Mouse (Mus musculus) monocyte, adult 5-6 weeks (primary cell): ENCODE measurements around the gene Gm10645. TPM values are rescaled to one million over a fixed set of nuclear protein-coding genes. Genes with fewer than 3 reads are reported as not detected.

Experiments
- ATAC-seq: fragments of 153-309, 156-312 bp; replicated peaks from 2 replicates; pipeline ENCODE4 v1.8.0; 2017; ENCODE audit warnings: mild to moderate bottlenecking; ENCODE audit not compliant: low TSS enrichment, insufficient number of reproducible peaks, severe bottlenecking, poor library complexity, low FRiP score
- total RNA-seq: library from RNA; stranded (forward); fragments of 200-1000, 200-491, 200-594 nt; gene quantifications from 3 replicates; pipeline ENCODE4 v1.2.3, GENCODE M21; 2017

The Gm10645 gene
- total RNA-seq: 0.87 to 2.1 TPM (median 2.0 TPM) in 3 replicates

DNA sequence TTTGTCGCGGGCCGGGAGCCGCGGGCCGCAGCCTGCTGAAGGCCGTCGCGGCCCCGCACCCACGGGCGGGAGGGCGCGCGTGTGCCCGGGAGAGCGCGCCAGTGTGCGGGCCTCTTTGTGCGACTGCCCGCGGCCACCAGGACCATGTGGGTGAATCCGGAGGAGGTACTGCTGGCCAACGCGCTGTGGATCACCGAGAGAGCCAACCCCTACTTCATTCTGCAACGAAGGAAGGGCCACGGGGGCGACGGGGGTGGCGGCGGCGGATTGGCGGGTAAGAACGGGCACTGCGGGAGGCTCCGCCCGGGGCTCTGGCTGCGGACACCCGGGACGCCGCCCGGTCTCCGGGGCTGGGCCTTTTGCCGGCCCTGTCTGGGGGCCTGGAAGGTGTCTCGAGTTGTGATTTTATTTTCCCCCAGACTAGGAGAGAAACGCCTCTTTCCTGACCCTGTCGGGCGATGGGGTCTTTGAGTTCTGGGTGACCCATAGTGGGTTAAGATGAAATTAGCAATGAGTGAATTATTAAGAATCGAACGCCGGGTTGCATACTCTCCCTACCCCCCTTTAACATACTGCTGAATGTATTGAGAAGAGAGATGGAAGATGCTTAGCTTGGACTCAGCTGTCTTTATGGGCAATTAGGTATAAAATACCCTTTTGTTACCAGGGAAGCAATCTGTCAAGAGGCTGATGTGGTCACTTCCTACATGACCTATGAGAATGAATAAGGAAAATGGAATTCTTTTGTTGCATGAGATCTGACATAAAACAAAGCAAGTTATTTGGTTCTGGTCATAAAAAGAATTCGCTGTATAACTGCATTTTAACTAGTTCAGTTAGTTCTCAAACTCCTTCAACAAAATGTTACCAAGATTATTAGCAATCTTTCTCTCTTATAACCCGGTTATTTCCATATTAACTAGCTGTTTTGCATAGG, at the start of gene Gm10645:
Gm10645 (minus strand) TSS at position 240 of the 937 bp plus-strand sequence.
- peak; percentile 41; the same call in 1 of the 2 replicates for ATAC-seq

DNA sequence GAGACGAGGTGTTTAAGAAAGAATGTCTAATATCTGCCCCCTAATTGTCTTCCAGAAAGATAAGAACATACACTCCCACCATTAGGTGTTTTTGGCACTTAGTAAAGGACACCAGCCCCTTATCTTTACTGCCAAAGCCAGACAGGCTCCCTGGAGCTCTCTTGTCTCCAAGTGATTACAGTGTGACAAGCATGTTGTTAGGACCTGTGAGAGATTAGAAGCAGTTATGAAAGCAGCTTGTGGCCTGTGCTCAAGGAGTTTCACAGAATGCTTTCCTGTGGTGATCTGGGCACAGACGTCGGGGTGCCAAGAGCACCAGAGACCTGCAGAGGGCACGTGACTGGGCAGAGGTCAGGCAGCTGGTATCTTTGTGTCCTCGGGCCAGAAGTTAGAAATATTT, 49.1 kb upstream of the Gm10645 start:
- no peak for ATAC-seq

DNA sequence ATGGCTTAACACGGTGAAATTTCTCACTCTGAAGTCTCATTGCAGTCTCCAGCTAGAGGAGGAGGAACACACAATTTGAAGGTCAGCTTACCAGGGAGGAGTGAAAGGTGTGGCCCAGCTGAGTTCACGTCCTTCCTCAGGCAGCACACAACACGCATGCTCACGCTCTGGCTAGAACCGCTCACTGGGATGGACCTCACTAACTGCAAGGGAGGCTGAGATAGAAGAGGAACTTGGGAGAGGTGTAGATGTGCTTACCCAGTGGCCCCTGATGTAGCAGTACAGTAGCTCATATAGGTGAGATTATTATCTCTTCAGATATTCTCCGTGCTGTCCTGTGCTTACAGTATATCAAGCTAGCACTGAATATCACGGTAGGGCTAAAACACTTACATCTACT, 44.7 kb upstream of the Gm10645 start:
- no peak for ATAC-seq

DNA sequence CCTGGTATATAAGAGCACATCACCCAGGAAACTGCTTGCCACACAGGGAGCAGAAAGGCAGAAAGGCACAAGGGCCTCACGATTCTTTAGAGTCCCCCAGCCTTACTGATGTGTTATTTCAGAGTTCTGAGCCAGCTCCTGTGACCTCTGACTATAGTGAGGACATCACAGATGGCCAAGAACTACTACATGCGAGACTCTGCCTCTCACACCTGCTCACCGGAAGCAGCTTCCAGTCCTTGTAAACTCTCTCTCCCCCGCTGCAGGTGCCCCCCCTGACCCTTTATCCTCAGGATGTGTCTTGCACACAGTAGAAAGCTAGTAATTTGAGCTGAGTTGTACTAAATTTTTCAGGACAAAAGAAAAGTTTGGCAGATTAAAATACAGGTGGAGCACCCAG, 43.6 kb upstream of the Gm10645 start:
- no peak for ATAC-seq

DNA sequence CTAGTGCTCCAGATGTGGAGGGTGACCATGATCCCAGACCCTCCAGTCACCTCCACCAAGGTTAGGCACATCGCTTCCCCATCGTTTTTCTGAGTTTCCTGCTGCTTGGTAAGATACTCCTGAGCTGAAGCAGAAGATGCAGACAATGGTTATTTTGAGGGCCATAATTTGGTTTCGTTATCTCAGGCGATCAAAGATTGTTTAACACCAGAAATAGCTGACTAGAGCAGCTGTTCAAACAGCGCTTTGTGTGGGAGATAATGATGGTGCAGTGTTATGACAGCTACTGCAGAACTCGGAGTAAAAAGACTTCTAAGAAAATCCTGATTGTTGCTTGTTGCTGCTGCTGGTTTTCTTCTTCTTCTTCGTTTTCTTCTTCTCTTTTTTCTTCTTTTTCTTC, 39.9 kb upstream of the Gm10645 start:
- no peak for ATAC-seq

DNA sequence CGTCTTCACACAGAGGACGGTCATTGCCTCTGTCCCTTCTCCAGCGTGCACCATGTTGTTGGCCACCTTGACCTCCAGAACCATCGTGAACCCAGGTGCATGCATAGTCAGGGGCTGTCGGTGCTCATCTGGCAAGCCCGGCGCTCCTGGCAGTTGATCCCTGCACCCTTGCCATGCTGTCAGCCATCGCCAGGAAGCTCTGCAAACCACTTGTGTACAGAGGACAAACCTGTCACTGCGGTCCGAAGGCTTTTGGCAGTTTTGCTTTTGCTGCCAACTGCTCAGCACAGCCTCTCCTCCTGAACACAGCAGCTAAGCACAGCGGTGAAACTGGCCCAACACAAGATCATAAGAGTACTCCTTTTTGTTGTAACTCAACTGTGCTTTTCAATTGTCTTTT, 37.0 kb upstream of the Gm10645 start:
- peak; percentile 42; the same call in 1 of the 2 replicates for ATAC-seq

DNA sequence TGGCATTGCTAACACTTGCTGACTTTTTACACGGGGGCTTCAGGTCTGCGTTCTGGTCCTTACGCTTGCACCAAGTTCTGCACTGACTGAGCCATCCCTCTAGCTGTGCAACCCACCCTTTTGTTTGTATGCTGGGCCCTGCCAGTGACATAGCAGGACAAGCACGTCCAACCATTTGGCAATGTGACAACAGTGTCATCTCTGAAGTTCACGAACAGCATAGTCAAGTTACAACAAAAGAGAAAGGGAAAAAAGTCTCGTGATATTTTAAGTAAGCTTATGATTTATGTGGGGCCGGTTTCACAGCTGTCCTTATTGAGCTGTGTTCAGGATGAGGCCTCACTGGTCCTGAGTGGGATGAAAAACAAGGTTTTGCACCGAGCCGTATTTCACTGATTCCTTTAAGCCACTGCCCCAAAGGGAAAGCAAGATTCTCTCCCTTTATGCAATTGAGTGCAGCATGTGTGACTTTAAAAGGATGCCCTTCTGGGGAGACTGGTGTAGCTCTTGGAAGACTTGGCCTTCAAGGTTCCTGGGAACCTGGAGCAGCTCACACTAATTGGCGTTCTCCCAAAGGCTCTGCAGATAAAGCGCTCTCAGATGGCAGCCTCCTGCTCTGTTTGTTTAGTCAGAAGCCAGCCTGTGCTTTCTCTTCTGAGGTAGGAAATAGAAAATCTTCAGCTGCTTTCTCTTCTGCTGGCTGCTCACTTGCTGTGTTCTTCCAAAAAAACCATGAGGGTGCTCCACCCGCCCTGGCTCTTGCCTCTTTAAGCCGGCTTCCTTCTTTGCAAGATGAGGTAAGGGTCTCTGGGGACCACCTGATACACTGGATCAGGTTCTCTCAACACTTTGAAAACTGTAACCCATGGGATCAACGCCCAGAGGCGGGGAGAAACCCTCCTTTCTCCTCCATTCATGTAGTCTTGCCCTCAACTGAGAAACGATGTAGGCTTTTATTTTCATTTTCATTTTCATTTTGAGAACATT, 34.5 kb upstream of the Gm10645 start:
- no peak for ATAC-seq

DNA sequence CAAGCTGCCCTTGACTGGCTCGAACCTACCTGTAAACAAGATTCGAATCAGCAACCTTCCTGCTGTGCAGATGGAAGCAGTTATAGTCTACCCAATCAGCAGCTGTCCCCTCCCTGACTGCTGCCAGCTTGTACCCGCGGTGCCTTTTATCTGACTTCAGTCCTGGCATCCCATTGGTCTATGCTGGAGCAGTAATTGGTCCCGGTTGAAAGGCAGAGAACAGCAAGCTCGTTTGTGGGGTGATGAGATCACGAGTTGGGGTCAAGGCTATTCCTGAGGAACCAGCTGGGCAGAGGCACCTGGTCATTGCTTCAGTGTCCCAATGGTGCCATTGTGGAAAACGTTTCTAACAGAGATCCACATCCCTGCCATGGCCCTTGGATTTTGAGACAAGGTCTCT, 33.7 kb upstream of the Gm10645 start:
- no peak for ATAC-seq

DNA sequence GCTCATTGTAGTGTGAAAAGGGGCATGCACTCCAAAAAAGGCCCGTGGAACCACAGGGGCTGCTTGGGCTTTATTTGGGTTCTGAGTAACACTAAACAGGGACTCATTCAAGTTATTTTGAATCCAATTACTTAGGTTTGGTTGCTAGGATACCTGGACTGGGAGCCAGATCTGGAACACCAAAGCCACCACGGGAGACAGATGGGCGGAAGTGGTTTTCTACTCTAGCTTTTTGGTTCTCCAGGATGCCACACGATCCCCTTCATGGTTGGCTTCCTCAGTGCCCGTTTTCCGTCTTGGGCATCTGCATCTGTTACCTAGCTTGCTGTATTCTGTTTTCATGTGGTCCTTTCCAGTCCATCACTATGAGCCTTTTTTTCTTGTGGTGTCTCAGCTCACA, 30.1 kb upstream of the Gm10645 start:
- no peak for ATAC-seq

DNA sequence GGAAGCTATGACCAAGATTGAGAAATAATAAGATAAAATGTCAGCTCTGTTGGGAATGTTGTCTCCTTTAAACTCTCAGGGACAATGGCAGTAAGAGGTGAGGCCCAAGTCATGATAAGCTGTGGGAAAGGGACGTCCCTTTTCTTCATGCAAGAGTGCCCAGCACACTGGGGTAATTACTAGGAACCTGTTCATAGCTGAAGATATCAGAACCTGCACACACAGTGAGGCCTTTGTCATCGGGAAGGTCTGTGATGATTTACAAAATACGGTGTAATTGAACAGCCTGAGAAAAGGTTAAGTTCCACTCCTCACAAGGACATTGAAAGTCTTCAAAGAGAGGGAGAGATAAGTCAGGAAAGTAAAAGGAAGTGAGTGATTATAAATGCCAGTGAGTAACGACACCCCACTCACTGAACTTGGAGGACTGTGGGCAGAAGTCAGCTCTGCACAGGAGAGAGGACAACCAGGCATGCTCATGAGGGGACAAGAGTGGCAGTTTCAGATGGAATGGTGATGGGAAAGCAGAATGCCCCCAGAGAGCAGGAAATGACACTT, 23.6 kb upstream of the Gm10645 start:
- ATAC-seq: no peak

DNA sequence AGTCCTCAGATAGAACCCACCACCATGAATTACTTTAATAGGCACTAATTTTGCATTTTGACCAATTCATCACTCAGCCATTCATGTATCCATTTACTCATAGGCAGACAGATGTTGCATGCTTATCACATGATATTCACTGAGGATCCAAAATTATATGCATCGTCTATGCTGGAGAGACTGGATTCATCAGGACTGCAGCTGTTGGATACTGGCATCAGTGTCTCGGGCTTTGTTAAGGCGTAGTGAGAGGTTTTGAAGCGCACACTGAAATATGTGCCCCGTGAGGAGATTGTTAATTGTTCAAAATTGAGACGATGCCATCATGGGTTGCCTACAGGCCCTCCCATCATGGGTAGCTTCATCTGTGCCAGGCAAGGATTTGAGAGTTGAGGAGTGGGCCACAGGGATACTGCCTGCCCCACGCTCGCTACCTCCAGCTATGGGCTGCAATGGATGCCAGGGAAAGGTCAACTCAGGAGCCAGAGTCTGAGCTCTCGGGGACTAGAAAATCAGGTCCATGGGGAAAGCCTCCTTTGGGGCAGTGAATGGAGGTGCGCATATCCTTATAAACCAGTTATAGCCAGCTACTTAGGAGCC, 21.5 kb upstream of the Gm10645 start:
- ATAC-seq: no peak

DNA sequence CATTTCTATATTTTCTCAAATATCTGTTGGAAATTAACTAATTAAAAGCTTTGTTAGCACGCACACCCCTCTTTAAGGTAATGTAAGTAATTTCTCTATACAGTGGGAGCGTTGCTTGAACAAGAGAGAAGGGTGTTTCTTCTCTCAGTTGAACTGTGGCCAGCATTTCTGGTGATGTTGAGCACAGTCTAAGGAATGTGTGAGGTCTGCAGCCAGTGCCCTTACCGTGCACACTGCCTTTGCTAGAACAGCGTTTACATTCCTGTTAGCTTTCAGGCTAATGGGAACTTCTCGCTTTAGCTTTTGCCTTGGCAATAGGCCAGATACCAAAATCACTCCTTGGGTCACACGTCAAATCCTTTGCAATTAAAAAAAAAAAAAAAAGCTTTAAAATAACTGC, 20.4 kb upstream of the Gm10645 start:
- no peak for ATAC-seq

DNA sequence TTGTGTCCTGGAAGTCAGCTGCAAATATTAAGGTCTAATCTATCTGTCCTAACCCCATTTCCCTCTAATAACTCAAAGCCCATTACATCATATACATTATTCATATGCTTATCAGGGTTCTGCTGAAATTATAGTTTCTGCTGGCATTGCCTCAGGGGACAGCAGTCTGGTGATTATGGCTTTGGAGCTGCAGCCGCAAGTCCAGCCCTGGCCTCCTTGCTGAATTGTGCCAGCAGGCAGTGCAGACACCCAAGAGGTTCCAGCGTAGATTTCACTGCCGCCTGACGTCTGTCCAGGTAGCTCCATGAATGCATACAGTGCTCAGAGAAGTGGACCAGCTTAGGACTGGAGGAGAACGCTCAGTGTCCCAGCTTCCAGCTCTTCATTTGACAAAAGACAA, 16.8 kb upstream of the Gm10645 start:
- no peak for ATAC-seq

DNA sequence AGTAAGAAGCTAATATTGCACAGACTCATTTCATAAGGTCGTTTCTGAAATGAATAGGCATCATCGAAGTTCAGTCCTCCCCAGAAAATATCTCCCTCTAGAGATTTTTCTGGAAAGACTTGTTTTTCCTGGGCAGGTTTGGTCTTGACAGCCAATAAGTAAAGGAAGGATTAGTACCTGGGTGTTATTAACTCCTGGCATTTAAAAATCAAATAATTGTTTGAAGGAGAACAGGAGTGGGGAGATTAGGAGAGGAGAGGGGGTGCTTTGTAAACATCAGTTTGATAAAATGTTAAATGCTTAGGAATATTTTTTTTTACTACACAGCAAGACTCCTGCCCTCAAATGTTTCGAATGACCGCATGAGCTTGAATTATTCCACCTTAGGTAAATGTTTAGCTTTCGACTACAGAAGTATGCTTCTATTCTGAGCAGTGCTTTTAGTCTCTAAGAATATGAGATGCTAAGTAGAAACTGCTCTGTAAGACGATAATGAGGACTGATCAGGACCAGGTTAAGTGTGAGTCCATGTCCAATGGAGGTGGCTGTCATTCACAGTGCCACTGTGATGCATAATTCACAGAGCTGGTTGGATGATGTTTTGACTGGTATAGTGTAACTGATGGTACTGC, 16.0 kb upstream of the Gm10645 start:
- no peak for ATAC-seq

DNA sequence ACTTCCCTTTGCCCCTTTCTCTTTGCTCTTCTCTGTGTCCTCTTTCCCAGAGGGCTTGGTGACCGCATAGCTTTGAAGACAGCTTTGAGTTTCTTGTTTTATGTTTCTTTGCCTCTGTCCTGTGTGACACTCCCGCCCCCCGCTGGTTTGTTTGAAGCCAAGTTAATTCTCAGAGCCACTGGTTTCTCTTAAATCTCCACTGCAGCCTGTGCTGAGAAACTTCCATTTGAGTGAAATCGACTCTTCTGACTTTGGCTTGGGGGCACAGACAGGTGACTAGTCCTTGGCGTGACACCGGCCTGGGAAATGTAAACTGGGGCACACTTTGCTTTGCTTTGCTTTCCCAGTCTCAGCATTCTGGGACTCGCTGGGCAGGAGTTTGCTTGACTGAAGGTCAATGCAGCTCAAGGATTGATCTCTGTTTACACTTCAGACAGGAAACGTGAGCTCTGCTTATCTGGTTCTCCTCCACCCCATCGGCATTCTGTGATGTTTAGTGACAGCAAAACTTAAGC, 12.3 kb upstream of the Gm10645 start:
- ATAC-seq: no peak

DNA sequence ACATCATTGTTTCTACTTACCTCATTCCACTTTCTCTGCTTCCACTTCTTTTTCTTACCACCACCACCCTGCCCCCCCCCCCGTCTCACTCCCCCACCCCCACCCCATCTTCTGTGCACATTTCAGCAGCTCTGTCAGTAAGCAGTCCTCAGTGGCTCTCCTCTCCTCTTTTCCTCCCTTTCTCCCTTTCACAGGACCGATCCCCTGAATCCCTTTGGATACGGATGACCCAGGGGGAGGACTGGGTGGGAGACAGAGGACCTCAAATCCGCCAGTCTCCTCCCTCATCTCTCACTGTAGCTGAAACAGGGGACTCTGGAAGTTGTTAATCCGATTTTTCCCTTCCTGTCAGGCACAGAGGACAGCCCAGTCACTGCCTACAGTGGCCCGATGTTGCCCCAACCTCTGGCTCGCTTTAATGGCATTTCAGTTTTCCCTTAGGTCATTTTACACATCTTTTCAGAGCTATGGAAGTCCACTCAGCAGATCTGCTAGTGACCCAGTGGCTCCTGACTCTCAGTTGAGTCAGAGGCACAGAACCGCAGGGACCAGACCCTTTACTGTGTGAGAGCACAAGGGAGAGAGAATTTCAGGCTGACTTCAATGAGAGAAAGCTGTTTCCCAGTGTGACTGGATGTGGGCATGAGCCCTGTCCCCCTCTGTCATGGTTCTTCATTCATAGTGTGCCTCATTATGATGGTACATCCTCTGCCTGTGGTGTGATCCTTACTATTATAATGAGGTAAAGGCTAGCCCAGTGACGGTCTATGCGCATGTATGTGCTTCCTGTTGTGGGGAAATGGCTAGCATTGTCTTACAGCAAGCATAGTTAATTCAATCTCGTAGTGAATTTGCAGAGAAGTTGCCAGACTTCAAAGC, 11.6 kb upstream of the Gm10645 start:
- ATAC-seq: 0 out of 2 replicates have a peak, but pooled peaks have one; percentile 40

DNA sequence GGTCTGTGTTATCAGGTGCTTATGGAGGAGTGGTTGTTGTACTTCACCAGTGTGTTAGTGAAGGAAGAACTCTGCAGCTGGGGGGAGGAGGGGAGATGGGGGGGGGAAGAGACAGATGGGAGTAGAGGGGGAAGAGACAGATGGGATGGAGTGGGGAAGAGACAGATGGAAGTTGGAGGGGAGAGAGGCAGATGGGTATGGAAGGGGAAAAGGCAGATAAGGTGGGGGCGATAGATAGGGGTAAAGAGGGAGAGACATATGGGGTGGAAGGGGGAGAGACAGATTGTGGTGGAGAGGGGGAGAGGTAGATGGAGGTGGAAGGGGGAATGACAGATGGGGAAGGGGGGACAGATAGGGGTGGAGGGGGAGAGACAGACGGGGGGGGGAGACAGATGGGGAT, 10.8 kb upstream of the Gm10645 start:
- ATAC-seq: no peak
